Mouse (Mus musculus) hindbrain, embryonic 16.5 days (tissue): ENCODE results near the gene Ntmt1. TPM values are rescaled to one million over a fixed set of nuclear protein-coding genes. Genes with fewer than 3 reads are reported as not detected.

ENCODE experiments used
- ATAC-seq: fragments of 200-750 bp; cut with Nextera tagmentation; 2 replicates; pipeline ENCODE4 v1.8.0; 2017; ENCODE audit warnings: moderate TSS enrichment, moderate library complexity
- H3K27ac ChIP-seq: fragments of 300-500 bp; sonication (generic); 2 replicates; pipeline ENCODE4 v1.5.1; 2014; ENCODE audit warnings: low read depth, mild to moderate bottlenecking, control low read depth, low read length, moderate library complexity
- H3K27me3 ChIP-seq: fragments of 300-500 bp; sonication (generic); replicated peaks from 2 replicates; pipeline ENCODE4 v1.6.1; 2014; ENCODE audit warnings: low read length; ENCODE audit not compliant: control insufficient read depth, insufficient read depth
- H3K36me3 ChIP-seq: fragments of 300-500 bp; sonication (generic); 2 replicates; pipeline ENCODE4 v1.6.1; 2014; ENCODE audit warnings: mild to moderate bottlenecking, low read length, moderate library complexity, mixed read lengths; ENCODE audit not compliant: control insufficient read depth, insufficient read depth
- H3K4me1 ChIP-seq: fragments of 300-500 bp; sonication (generic); 2 replicates; pipeline ENCODE4 v1.6.1; 2014; ENCODE audit warnings: low read depth, low read length; ENCODE audit not compliant: control insufficient read depth, insufficient read depth
- H3K4me2 ChIP-seq: fragments of 300-500 bp; sonication (generic); 2 replicates; pipeline ENCODE4 v1.6.1; 2014; ENCODE audit warnings: mild to moderate bottlenecking, low read length, control low read depth, moderate library complexity
- H3K4me3 ChIP-seq: fragments of 300-500 bp; sonication (generic); 2 replicates; pipeline ENCODE4 v1.5.1; 2014; ENCODE audit warnings: mild to moderate bottlenecking, low read length, control low read depth, moderate library complexity
- H3K9ac ChIP-seq: fragments of 300-500 bp; sonication (generic); 2 replicates; pipeline ENCODE4 v1.6.1; 2014; ENCODE audit warnings: low read depth, mild to moderate bottlenecking, control low read depth, low read length, moderate library complexity
- H3K9me3 ChIP-seq: fragments of 300-500 bp; sonication (generic); 2 replicates; pipeline ENCODE4 v1.6.1; 2014; ENCODE audit warnings: mild to moderate bottlenecking, low read length, moderate library complexity; ENCODE audit not compliant: control insufficient read depth
- WGBS: fragments of 180-500 bp; shearing (Covaris S2); extraction: QIAGEN DNeasy Blood & Tissue Kit; methylation state at CpG from one replicate; pipeline ENCODE4 v1.1.7; 2014; 5-methylcytosine and 5-hydroxymethylcytosine counted together
- polyA plus RNA-seq: library from polyadenylated mRNA; unstranded; fragments of >200 nt; fragmentation: Nextera tagmentation; extraction: Ambion mirVana; gene quantifications from 2 replicates; pipeline ENCODE4 v1.2.1, GENCODE M21; 2015

Gene Ntmt1
- polyA plus RNA-seq, 1 experiment from 2014 or later, result 108 TPM

DNA sequence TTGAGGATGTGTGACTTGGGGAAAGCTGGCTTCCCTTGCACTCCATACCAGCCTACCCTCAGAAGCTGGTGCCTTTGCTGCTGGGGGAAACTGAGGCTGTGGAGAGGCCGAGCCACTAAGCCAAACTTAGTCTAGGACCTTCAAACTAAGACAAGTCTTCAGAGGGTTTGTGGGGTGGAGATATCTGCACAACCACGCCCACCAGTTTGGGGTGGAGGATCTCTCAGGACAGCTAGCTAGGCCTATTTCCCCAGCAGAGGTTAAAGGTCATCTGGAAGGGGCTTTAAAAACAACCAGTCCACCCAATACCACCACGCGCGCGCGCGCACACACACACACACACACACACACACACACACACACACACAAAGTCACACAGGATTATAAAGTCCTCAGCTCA lies 38.6 kb downstream of the Ntmt1 start:
- no peaks in the 10 kb centered on the region for H3K36me3 ChIP-seq
- no peak for ATAC-seq
- H3K9me3 ChIP-seq, result no peaks in the 10 kb centered on the region
- WGBS, result 68% methylated on average over 8 of the region's 8 CpGs
- H3K4me3 ChIP-seq, result no peak overlapping the region
- H3K9ac ChIP-seq, result no peak overlapping the region
- H3K4me2 ChIP-seq, result no peak overlapping the region
- peaks cover 8% of the 10 kb centered on the region for H3K4me1 ChIP-seq
- peaks cover 22% of the 10 kb centered on the region for H3K27me3 ChIP-seq
- no peak overlapping the region for H3K27ac ChIP-seq

- no peak for ATAC-seq
- H3K36me3 ChIP-seq, result no peaks in the 10 kb centered on the region
- no peak overlapping the region for H3K4me2 ChIP-seq
- peaks cover 22% of the 10 kb centered on the region for H3K27me3 ChIP-seq
- H3K27ac ChIP-seq, result no peak overlapping the region
- no peaks in the 10 kb centered on the region for H3K9me3 ChIP-seq
- H3K4me3 ChIP-seq, result no peak overlapping the region
- WGBS, result 28% methylated on average over 6 of the region's 6 CpGs
- no peak overlapping the region for H3K9ac ChIP-seq
- peaks cover 8% of the 10 kb centered on the region for H3K4me1 ChIP-seq
These were observed 39.1 kb downstream of the Ntmt1 start for GRCm38 (mm10) chr2:30846723-30847122.

DNA sequence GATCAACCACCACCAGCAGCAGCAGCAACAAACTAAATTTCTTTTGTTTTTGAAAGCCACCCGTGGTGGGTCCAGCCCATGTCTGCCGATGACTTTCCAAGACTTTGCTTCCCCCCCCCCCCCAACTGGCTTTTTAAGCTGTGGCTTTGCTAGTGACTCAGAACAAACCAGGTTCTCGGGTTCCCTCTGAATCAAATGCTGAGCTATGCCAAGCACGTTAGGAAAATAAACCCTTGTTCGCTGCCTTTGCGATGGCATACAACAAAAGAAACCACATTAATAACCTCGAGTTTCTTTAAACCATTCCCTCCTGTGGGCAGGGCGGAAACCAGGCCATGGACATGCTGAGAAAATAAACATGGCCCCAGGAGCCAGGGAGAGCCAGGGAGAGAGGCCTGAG lies 40.6 kb downstream of the Ntmt1 start:
- Histone ChIP-seq H3K4me3 (no peak overlapping the region), H3K4me1 (peaks cover 14% of the 10 kb centered on the region), H3K27ac (no peak overlapping the region), H3K9me3 (no peaks in the 10 kb centered on the region), H3K9ac (no peak overlapping the region), H3K4me2 (no peak overlapping the region), H3K27me3 (peaks cover 21% of the 10 kb centered on the region), H3K36me3 (no peaks in the 10 kb centered on the region)
- 62% methylated on average over 8 of the region's 8 CpGs for WGBS
- ATAC-seq, result no peak

GRCm38 (mm10) chr2:30850581-30850980 lies 43.0 kb downstream of the Ntmt1 start:
- H3K4me1 ChIP-seq, result peaks cover 7% of the 10 kb centered on the region
- no peak overlapping the region for H3K9ac ChIP-seq
- H3K4me3 ChIP-seq, result no peak overlapping the region
- ATAC-seq, result no peak
- no peak overlapping the region for H3K4me2 ChIP-seq
- no peaks in the 10 kb centered on the region for H3K36me3 ChIP-seq
- no peaks in the 10 kb centered on the region for H3K9me3 ChIP-seq
- H3K27ac ChIP-seq, result no peak overlapping the region
- peaks cover 6% of the 10 kb centered on the region; the same call in 1 of the 2 replicates for H3K27me3 ChIP-seq
- WGBS, result 61% methylated on average over 5 of the region's 6 CpGs

- no peak for ATAC-seq
- WGBS, result 32% methylated on average over 20 of the region's 20 CpGs
- no peak overlapping the region for H3K27ac ChIP-seq
These were observed 45.2 kb downstream of the Ntmt1 start for GRCm38 (mm10) chr2:30852771-30853313.

GRCm38 (mm10) chr2:30857076-30857475 lies 49.5 kb downstream of the Ntmt1 start:
- H3K4me2 ChIP-seq, result no peak overlapping the region
- no peak overlapping the region for H3K9ac ChIP-seq
- no peaks in the 10 kb centered on the region for H3K27me3 ChIP-seq
- H3K4me3 ChIP-seq, result no peak overlapping the region
- WGBS, result 52% methylated on average over 6 of the region's 6 CpGs
- no peak for ATAC-seq
- no peaks in the 10 kb centered on the region for H3K36me3 ChIP-seq
- peaks cover 7% of the 10 kb centered on the region for H3K4me1 ChIP-seq
- H3K27ac ChIP-seq, result no peak overlapping the region
- no peaks in the 10 kb centered on the region for H3K9me3 ChIP-seq

More at GRCm38 (mm10) chr2:30852771-30853313, 45.2 kb downstream of the Ntmt1 start:
- H3K27me3 ChIP-seq, result no peaks in the 10 kb centered on the region
- H3K4me1 ChIP-seq, result peaks cover 7% of the 10 kb centered on the region
- H3K36me3 ChIP-seq, result no peaks in the 10 kb centered on the region
- H3K9me3 ChIP-seq, result no peaks in the 10 kb centered on the region
- no peak overlapping the region for H3K4me2 ChIP-seq
- no peak overlapping the region for H3K4me3 ChIP-seq
- H3K9ac ChIP-seq, result 0 out of 2 replicates have a peak overlapping the region, but pooled peaks have one; percentile 15

DNA sequence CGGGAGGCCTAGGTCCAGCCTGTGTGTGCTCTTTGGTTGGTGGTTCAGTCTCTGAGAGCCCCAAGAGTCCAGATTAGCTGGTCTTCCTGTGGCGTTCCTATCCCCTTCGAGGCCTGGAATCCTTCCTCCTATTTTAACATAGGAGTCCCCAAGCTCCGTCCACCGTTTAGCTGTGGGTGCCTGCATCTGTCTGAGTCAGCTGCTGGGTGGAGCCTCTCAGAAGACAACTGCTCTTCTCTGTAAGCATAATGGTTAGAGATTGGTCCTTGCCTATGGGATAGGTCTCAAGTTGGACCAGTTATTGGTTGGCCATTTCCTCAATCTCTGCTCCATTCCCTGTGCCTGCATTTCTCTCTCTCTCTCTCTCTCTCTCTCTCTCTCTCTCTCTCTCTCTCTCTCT lies 52.2 kb downstream of the Ntmt1 start:
- Histone ChIP-seq H3K27ac (no peak overlapping the region), H3K9me3 (no peaks in the 10 kb centered on the region), H3K4me3 (no peak overlapping the region), H3K4me2 (no peak overlapping the region), H3K9ac (no peak overlapping the region), H3K27me3 (peaks cover 8% of the 10 kb centered on the region; the same call in 1 of the 2 replicates), H3K36me3 (no peaks in the 10 kb centered on the region), H3K4me1 (no peaks in the 10 kb centered on the region)
- 80% methylated on average over 5 of the region's 5 CpGs for WGBS
- ATAC-seq, result no peak

DNA sequence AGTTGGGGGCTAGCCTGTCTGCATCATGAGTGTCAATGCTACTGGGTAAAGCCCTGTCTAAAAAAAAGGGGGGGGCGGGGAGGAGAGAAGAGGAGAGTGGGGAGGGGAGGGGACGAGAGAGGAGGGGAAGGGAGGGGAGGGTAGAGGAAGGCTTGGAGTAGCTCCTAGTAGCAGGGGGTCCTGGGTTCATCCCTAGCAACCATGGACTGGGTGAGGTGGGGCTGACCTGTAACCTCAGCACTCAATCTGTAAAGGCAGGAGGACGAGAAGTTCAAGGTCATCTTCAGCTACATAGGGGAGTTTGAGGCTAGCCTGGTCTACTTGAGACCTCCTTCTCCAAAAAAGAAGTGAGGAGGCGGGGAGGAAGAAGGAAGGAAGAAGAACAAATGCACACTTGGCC lies 54.5 kb downstream of the Ntmt1 start:
- no peak overlapping the region for H3K4me3 ChIP-seq
- WGBS, result 58% methylated on average over 4 of the region's 4 CpGs
- H3K27ac ChIP-seq, result no peak overlapping the region
- H3K4me1 ChIP-seq, result peaks cover 2% of the 10 kb centered on the region
- no peak for ATAC-seq
- H3K36me3 ChIP-seq, result no peaks in the 10 kb centered on the region
- no peak overlapping the region for H3K9ac ChIP-seq
- no peak overlapping the region for H3K4me2 ChIP-seq
- H3K9me3 ChIP-seq, result no peaks in the 10 kb centered on the region
- peaks cover 8% of the 10 kb centered on the region; the same call in 1 of the 2 replicates for H3K27me3 ChIP-seq

DNA sequence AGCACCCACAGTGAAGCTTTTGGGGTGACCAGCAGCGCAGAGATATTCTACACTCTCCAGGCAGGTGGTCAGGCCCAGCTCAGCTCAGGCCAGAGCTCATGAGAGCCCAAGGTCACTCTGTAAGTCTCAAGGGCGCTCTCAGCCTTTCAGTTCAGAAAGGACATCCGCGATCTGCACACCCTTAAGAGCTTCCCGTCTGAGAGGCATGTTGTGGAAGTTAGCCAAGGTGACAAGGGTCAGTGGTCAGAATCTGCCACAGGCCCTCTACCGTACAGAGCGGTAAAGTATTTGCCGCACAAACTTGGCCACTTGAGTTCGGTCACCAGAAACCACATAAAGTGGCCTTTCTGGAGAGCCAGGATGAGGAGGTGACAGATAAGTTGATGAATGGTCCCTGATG lies 55.9 kb downstream of the Ntmt1 start:
- WGBS, result 81% methylated on average over 9 of the region's 9 CpGs
- H3K36me3 ChIP-seq, result no peaks in the 10 kb centered on the region
- no peak overlapping the region for H3K4me2 ChIP-seq
- no peak overlapping the region for H3K9ac ChIP-seq
- ATAC-seq, result no peak
- peaks cover 8% of the 10 kb centered on the region; the same call in 1 of the 2 replicates for H3K27me3 ChIP-seq
- H3K27ac ChIP-seq, result no peak overlapping the region
- peaks cover 2% of the 10 kb centered on the region for H3K4me1 ChIP-seq
- H3K4me3 ChIP-seq, result no peak overlapping the region
- H3K9me3 ChIP-seq, result no peaks in the 10 kb centered on the region
